Mouse (Mus musculus) liver, embryonic 14.5 days (tissue): ENCODE data around the gene Gpr88. TPM values are rescaled to one million over a fixed set of nuclear protein-coding genes. Genes with fewer than 3 reads are reported as not detected.

ENCODE experiments used
- ATAC-seq: fragments of 200-750 bp; cut with Nextera tagmentation; 2 replicates; pipeline ENCODE4 v1.8.0; 2017; ENCODE audit warnings: moderate number of reproducible peaks, mild to moderate bottlenecking, moderate library complexity; ENCODE audit not compliant: insufficient read depth
- DNase-seq, 3 experiments: peaks; one replicate each; pipeline ENCODE4 v3.0.0-alpha.2; 2012 to 2013; ENCODE audit warnings: low read depth in 3 of 3, low spot score in 3 of 3
- H3K27ac ChIP-seq: fragments of 300-500 bp; sonication (generic); 2 replicates; pipeline ENCODE4 v1.5.1; 2014; ENCODE audit warnings: moderate library complexity, mild to moderate bottlenecking, control low read depth, inconsistent platforms
- H3K27me3 ChIP-seq: fragments of 300-500 bp; sonication (generic); 2 replicates; pipeline ENCODE4 v1.6.1; 2014; ENCODE audit warnings: mild to moderate bottlenecking, low read length, moderate library complexity; ENCODE audit not compliant: control insufficient read depth, insufficient read depth
- H3K36me3 ChIP-seq: fragments of 300-500 bp; sonication (generic); replicated peaks from 2 replicates; pipeline ENCODE4 v1.6.1; 2014; ENCODE audit warnings: low read depth; ENCODE audit not compliant: control insufficient read depth, insufficient read depth
- H3K4me1 ChIP-seq, 2 experiments: fragments of 200-500 bp in 1 of 2; fragments of 300-500 bp in 1 of 2; sonication (generic) in 1 of 2; replicated peaks; 2 replicates each; pipeline ENCODE4 v1.6.1; 2012 to 2014; ENCODE audit warnings: antibody characterized with exemption in 1 of 2, inconsistent platforms in 1 of 2, low read length in 1 of 2; ENCODE audit not compliant: control insufficient read depth in 2 of 2, insufficient read depth in 2 of 2
- H3K4me2 ChIP-seq: fragments of 300-500 bp; sonication (generic); 2 replicates; pipeline ENCODE4 v1.6.1; 2014; ENCODE audit warnings: low read depth, mild to moderate bottlenecking, control low read depth, moderate library complexity
- H3K4me3 ChIP-seq, 2 experiments: fragments of 200-500 bp in 1 of 2; fragments of 300-500 bp in 1 of 2; sonication (generic) in 1 of 2; 2 replicates each; pipeline ENCODE4 v1.5.1; 2012 to 2014; ENCODE audit warnings: low read depth in 2 of 2, low read length in 2 of 2, mild to moderate bottlenecking in 2 of 2, control low read depth in 1 of 2, inconsistent platforms in 1 of 2, moderate library complexity in 1 of 2; ENCODE audit not compliant: insufficient read depth in 1 of 2
- H3K9ac ChIP-seq: fragments of 300-500 bp; sonication (generic); replicated peaks from 2 replicates; pipeline ENCODE4 v1.6.1; 2014; ENCODE audit warnings: mild to moderate bottlenecking, control low read depth, moderate library complexity
- H3K9me3 ChIP-seq: fragments of 300-500 bp; sonication (generic); 2 replicates; pipeline ENCODE4 v1.6.1; 2016; ENCODE audit warnings: low read length, mixed read lengths; ENCODE audit not compliant: control insufficient read depth
- CTCF ChIP-seq: IDR thresholded peaks from 2 replicates; pipeline ENCODE4 v1.5.1; 2016; ENCODE audit warnings: antibody characterized with exemption, low read depth, control low read depth
- EP300 ChIP-seq: IDR thresholded peaks from 2 replicates; pipeline ENCODE4 v1.6.1; 2016; ENCODE audit warnings: antibody characterized with exemption, low read depth
- WGBS: fragments of 180-500 bp; shearing (Covaris S2); extraction: QIAGEN DNeasy Blood & Tissue Kit; methylation state at CpG from one replicate; pipeline ENCODE4 v1.1.7; 2014; ENCODE audit not compliant: insufficient replicate concordance; 5-methylcytosine and 5-hydroxymethylcytosine counted together
- polyA plus RNA-seq, 2 experiments: library from polyadenylated mRNA; depleted of rRNA in 1 of 2; stranded (reverse) in 1 of 2; unstranded in 1 of 2; fragments of >200 nt; fragmentation: Nextera tagmentation in 1 of 2; extraction: Ambion mirVana in 1 of 2; gene quantifications; 2 replicates each; pipeline versions ENCODE4 v1.2.1 to v1.2.3; 2012 to 2014

The Gpr88 gene
- polyA plus RNA-seq, 2 experiments: 0.08 to 0.17 TPM

GRCm38 (mm10) chr3:116297170-116297569 lies 43.9 kb upstream of the Gpr88 start:
- DNase-seq (no peak), ATAC-seq (no peak)
- no peak overlapping the region for H3K4me2 ChIP-seq
- H3K9ac ChIP-seq: no peak overlapping the region
- TF ChIP-seq CTCF (no peak), EP300 (no peak)
- 79% methylated on average over 7 of the region's 7 CpGs for WGBS
- no peaks in the 10 kb centered on the region for H3K36me3 ChIP-seq
- no peak overlapping the region for H3K27ac ChIP-seq
- no peaks in the 10 kb centered on the region for H3K27me3 ChIP-seq
- H3K9me3 ChIP-seq: no peaks in the 10 kb centered on the region
- H3K4me1 ChIP-seq: no peaks in the 10 kb centered on the region
- H3K4me3 ChIP-seq: no peak overlapping the region

- ATAC-seq: no peak
- 67% methylated on average over 9 of the region's 9 CpGs for WGBS
- H3K36me3 ChIP-seq: no peaks in the 10 kb centered on the region
- no peaks in the 10 kb centered on the region for H3K27me3 ChIP-seq
- no peak overlapping the region for H3K4me3 ChIP-seq
- TF ChIP-seq EP300: no peak
- no peak for TF ChIP-seq CTCF
- H3K9me3 ChIP-seq: no peaks in the 10 kb centered on the region
- H3K27ac ChIP-seq: no peak overlapping the region
- H3K4me1 ChIP-seq: no peaks in the 10 kb centered on the region
- no peak overlapping the region for H3K4me2 ChIP-seq
- no peak for DNase-seq
- H3K9ac ChIP-seq: no peak overlapping the region
Measured at GRCm38 (mm10) chr3:116290041-116290815, 36.9 kb upstream of the Gpr88 start.

- ATAC-seq: no peak
- 83% methylated on average over 6 of the region's 6 CpGs for WGBS
- no peak for DNase-seq
- H3K27ac ChIP-seq: no peak overlapping the region
- no peaks in the 10 kb centered on the region for H3K4me1 ChIP-seq
- no peaks in the 10 kb centered on the region for H3K9me3 ChIP-seq
- H3K9ac ChIP-seq: no peak overlapping the region
- TF ChIP-seq CTCF: no peak
- no peak for TF ChIP-seq EP300
- H3K4me3 ChIP-seq: no peak overlapping the region
- no peak overlapping the region for H3K4me2 ChIP-seq
- no peaks in the 10 kb centered on the region for H3K36me3 ChIP-seq
- no peaks in the 10 kb centered on the region for H3K27me3 ChIP-seq
Measured at GRCm38 (mm10) chr3:116288833-116289232, 35.5 kb upstream of the Gpr88 start.

GRCm38 (mm10) chr3:116284735-116285134 lies 31.4 kb upstream of the Gpr88 start:
- Histone ChIP-seq H3K4me2 (no peak overlapping the region), H3K27me3 (no peaks in the 10 kb centered on the region), H3K36me3 (no peaks in the 10 kb centered on the region), H3K4me1 (no peaks in the 10 kb centered on the region), H3K9ac (no peak overlapping the region), H3K27ac (no peak overlapping the region), H3K9me3 (no peaks in the 10 kb centered on the region), H3K4me3 (no peak overlapping the region)
- WGBS: 77% methylated on average over 4 of the region's 4 CpGs
- ATAC-seq (no peak), DNase-seq (no peak)
- TF ChIP-seq CTCF (no peak), EP300 (no peak)

GRCm38 (mm10) chr3:116283996-116284395 lies 30.7 kb upstream of the Gpr88 start:
- Histone ChIP-seq H3K4me3 (no peak overlapping the region), H3K9me3 (no peaks in the 10 kb centered on the region), H3K27ac (no peak overlapping the region), H3K27me3 (no peaks in the 10 kb centered on the region), H3K4me2 (no peak overlapping the region), H3K4me1 (no peaks in the 10 kb centered on the region), H3K36me3 (no peaks in the 10 kb centered on the region), H3K9ac (no peak overlapping the region)
- DNase-seq (no peak), ATAC-seq (no peak)
- WGBS: 58% methylated on average over 2 of the region's 2 CpGs
- TF ChIP-seq CTCF: no peak
- TF ChIP-seq EP300: no peak
